In genomic region chr5:25704702-25705566, GRCm38 (mm10) we compare ENCODE assay signal across 8 mouse cellular contexts. TPM values are rescaled to one million over a fixed set of nuclear protein-coding genes. Genes with fewer than 3 reads are reported as not detected.
DNase-seq lines count a peak whose midpoint lies in the region; ATAC-seq and TF ChIP-seq lines count a peak whose summit lies in the region.

No protein-coding gene starts in this region.

- intact Hi-C loops in heart, postnatal 36 days (cut with DNase I): loop anchor here (2.0 to 10.0 kb wide), 2 partner anchors 180 to 204 kb away; no protein-coding TSS in a partner anchor

- no peak for TF ChIP-seq EP300 in liver, embryonic 14.5 days (IDR thresholded peaks at IDR 0.05; ENCODE audit: low read depth)

- peak overlapping the region; percentile 79 for H3K4me2 ChIP-seq in liver, embryonic 14.5 days (ENCODE audit: low read depth)

- WGBS in heart, embryonic 10.5 days: 25% methylated on average over 19 of the region's 19 CpGs
- 26% methylated on average over 19 of the region's 19 CpGs for WGBS in forebrain, embryonic 10.5 days
- 16% methylated on average over 19 of the region's 19 CpGs for WGBS in liver, embryonic 14.5 days (ENCODE audit: insufficient replicate concordance)

- DNase-seq in heart, embryonic 10.5 days (ENCODE audit: low spot score): no peak
- no peak for DNase-seq in heart, postnatal 36 days
- no peak for DNase-seq in forebrain, embryonic 10.5 days (ENCODE audit: extremely low spot score, low spot score)
- DNase-seq in liver, embryonic 14.5 days (ENCODE audit: low read depth in 3 of 3, low spot score in 3 of 3): peak; percentile 2 to 17 (median 14)
- no peak for DNase-seq in adrenal gland, adult 8-10 months
- DNase-seq in natural killer cell, adult 2 months (ENCODE audit: low spot score in 2 of 2): no peak
- no peak for DNase-seq in thymus, adult 18-20 months

- H3K27me3 ChIP-seq in heart, embryonic 10.5 days (ENCODE audit: insufficient read depth, poor library complexity, severe bottlenecking): no peaks in the 10 kb centered on the region
- H3K27me3 ChIP-seq in E14TG2a.4 (ENCODE audit: insufficient read depth, low read length): no peaks in the 10 kb centered on the region
- no peaks in the 10 kb centered on the region for H3K27me3 ChIP-seq in forebrain, embryonic 10.5 days (ENCODE audit: poor library complexity, severe bottlenecking)
- H3K27me3 ChIP-seq in liver, embryonic 14.5 days (ENCODE audit: control insufficient read depth, insufficient read depth, low read length): no peaks in the 10 kb centered on the region

- peak; percentile 1 for ATAC-seq in liver, embryonic 14.5 days (ENCODE audit: insufficient read depth)

- H3K4me1 ChIP-seq in heart, embryonic 10.5 days: peaks cover 11% of the 10 kb centered on the region
- peaks cover 18% of the 10 kb centered on the region for H3K4me1 ChIP-seq in E14TG2a.4 (replicated peaks; ENCODE audit: low read depth, low read length)
- peaks cover 22% of the 10 kb centered on the region for H3K4me1 ChIP-seq in forebrain, embryonic 10.5 days
- H3K4me1 ChIP-seq in liver, embryonic 14.5 days (replicated peaks; ENCODE audit: control insufficient read depth in 2 of 2, insufficient read depth in 2 of 2, low read length in 1 of 2): peaks cover 5 to 10% of the 10 kb centered on the region in 2 experiments; a peak in 3 of 4 replicates

- peaks cover 25% of the 10 kb centered on the region for H3K36me3 ChIP-seq in heart, embryonic 10.5 days
- peaks cover 33% of the 10 kb centered on the region for H3K36me3 ChIP-seq in E14TG2a.4 (ENCODE audit: insufficient read depth, low read length)
- peaks cover 43% of the 10 kb centered on the region for H3K36me3 ChIP-seq in forebrain, embryonic 10.5 days (replicated peaks)
- H3K36me3 ChIP-seq in liver, embryonic 14.5 days (replicated peaks; ENCODE audit: control insufficient read depth, insufficient read depth, low read depth): peaks cover 2% of the 10 kb centered on the region; the same call in 1 of the 2 replicates

- no peaks in the 10 kb centered on the region for H3K9me3 ChIP-seq in heart, embryonic 10.5 days
- peaks cover 5% of the 10 kb centered on the region; the same call in 1 of the 2 replicates for H3K9me3 ChIP-seq in E14TG2a.4 (ENCODE audit: low read length)
- H3K9me3 ChIP-seq in forebrain, embryonic 10.5 days: no peaks in the 10 kb centered on the region; the same call in 1 of the 2 replicates
- H3K9me3 ChIP-seq in liver, embryonic 14.5 days (ENCODE audit: control insufficient read depth, low read length): no peaks in the 10 kb centered on the region

- peak overlapping the region; percentile 48 for H3K9ac ChIP-seq in liver, embryonic 14.5 days (replicated peaks)

- H3K4me3 ChIP-seq in heart, embryonic 10.5 days: peak overlapping the region; percentile 91
- peak overlapping the region; percentile 94 for H3K4me3 ChIP-seq in E14TG2a.4 (replicated peaks; ENCODE audit: low read length)
- peak overlapping the region; percentile 89 for H3K4me3 ChIP-seq in forebrain, embryonic 10.5 days
- peak overlapping the region; percentile 63 to 88 for H3K4me3 ChIP-seq in liver, embryonic 14.5 days (ENCODE audit: insufficient read depth in 1 of 2, low read depth in 2 of 2, low read length in 2 of 2)

- no peak for TF ChIP-seq CTCF in E14TG2a.4 (conservative IDR thresholded peaks at IDR 0.05; ENCODE audit: low read length)
- TF ChIP-seq CTCF in liver, embryonic 14.5 days (IDR thresholded peaks at IDR 0.05; ENCODE audit: low read depth): no peak

- H3K27ac ChIP-seq in heart, embryonic 10.5 days: peak overlapping the region; percentile 92
- H3K27ac ChIP-seq in forebrain, embryonic 10.5 days: peak overlapping the region; percentile 97
- H3K27ac ChIP-seq in liver, embryonic 14.5 days: peak overlapping the region; percentile 12

RNA-seq across cellular contexts. Expression of gene Xrcc2, which starts 0.7 kb away (rescaled TPM):
- polyA plus RNA-seq in heart, embryonic 10.5 days (2016; fragmentation: Nextera tagmentation; extraction: Ambion mirVana): 13.0 and 13.2 TPM in 2 replicates
- total RNA-seq in heart, postnatal 36 days (2021): 1 to 10 TPM; 5.3 to 5.7 TPM
- polyA plus RNA-seq in forebrain, embryonic 10.5 days (2016; fragmentation: Nextera tagmentation; extraction: Ambion mirVana): 20.7 and 22.7 TPM in 2 replicates
- polyA plus RNA-seq in liver, embryonic 14.5 days (2012; rRNA removed): 4.0 and 4.5 TPM in 2 replicates
- polyA plus RNA-seq in liver, embryonic 14.5 days (2014; fragmentation: Nextera tagmentation; extraction: Ambion mirVana): 1.7 and 1.8 TPM in 2 replicates
- total RNA-seq in adrenal gland, adult 8-10 months (2022): 1 to 10 TPM; 4.6 to 7.7 (median 5.9) TPM

RNA-seq across cellular contexts. Expression of gene Actr3b, which starts 54.9 kb away (rescaled TPM):
- polyA plus RNA-seq in heart, embryonic 10.5 days (2016; fragmentation: Nextera tagmentation; extraction: Ambion mirVana): 22.7 and 40.6 TPM in 2 replicates
- total RNA-seq in heart, postnatal 36 days (2021): 10 to 100 TPM; 43.5 to 48.8 TPM
- 11.0 and 11.7 TPM in 2 replicates for polyA plus RNA-seq in forebrain, embryonic 10.5 days (2016; fragmentation: Nextera tagmentation; extraction: Ambion mirVana)
- polyA plus RNA-seq in liver, embryonic 14.5 days (2012; rRNA removed): 0.16 and 0.22 TPM in 2 replicates
- 0.56 and 0.71 TPM in 2 replicates for polyA plus RNA-seq in liver, embryonic 14.5 days (2014; fragmentation: Nextera tagmentation; extraction: Ambion mirVana)
- 10 to 100 TPM; 11.1 to 13.8 (median 12.3) TPM for total RNA-seq in adrenal gland, adult 8-10 months (2022)

Comparison
In these comparisons a context has a peak if more than half of its experiments do, and no peak if none do; other contexts are left out.
1. DNase-seq: peak in liver, embryonic 14.5 days (3 of 3); none in heart, embryonic 10.5 days (single experiment), heart, postnatal 36 days (0 of 2), forebrain, embryonic 10.5 days (single experiment), adrenal gland, adult 8-10 months (single experiment), natural killer cell, adult 2 months (0 of 2) and thymus, adult 18-20 months (0 of 2).
2. H3K27ac ChIP-seq: peak in every context shown above with its lines; median percentile 97 in forebrain, embryonic 10.5 days; 92 in heart, embryonic 10.5 days; 12 in liver, embryonic 14.5 days.
3. Peak in every context shown above with its lines, with median percentiles within 50 percentile points of each other: H3K4me3 ChIP-seq.